Mouse (Mus musculus) lung, postnatal 14 days (tissue): ENCODE data around the gene Gm21852.
"Not testable (repeated sequence)": the region's sequence is repeated elsewhere in the genome, so short reads cannot be mapped to it uniquely, and the experiment has no call there.

Source experiments
- DNase-seq: peaks from one replicate; pipeline ENCODE4 v3.0.0; 2021

Gm21852 gene

DNA sequence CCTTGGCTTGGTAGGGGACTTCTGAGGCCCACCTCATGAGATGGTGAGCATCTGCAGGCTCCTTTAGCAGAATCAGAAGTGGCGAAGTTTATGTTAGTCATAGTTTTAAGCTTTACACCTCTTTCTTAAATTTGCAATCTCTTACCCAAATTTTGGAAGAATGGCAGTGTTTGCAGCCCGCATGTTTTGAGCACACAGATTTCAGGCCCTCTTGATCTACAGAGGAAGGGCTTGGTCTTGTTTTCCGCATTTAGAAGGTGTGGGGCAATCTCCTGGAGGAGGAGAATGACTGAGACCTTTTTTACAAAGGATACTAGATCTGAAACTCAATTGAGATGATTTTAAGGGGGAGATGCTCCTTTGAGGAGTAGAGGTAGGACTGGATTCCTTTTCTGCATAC lies at the start of gene Gm21852:
Gm21852 (minus strand) TSS at position 101 of the 400 bp plus-strand sequence.
- DNase-seq, result not testable (repeated sequence)
